Mouse (Mus musculus) v-Abl transformed pro-B cells (cell line): Measurements from ENCODE around the gene Abhd12.

ENCODE experiments used
- in situ Hi-C, 2 experiments: fragments of 400-800 bp; cut with MboI; formaldehyde crosslinking; loops; one replicate each; pipeline ENCODE4 v1.15.1; 2025; ENCODE audit not compliant: unreplicated experiment in 2 of 2

Gene Abhd12

GRCm38 (mm10) chr2:150914781-150915515 lies 10.4 kb upstream of the Abhd12 start:
- in situ Hi-C loops, result loop anchor here (10.0 to 25.0 kb wide), 3 partner anchors 340 to 1072 kb away; partner anchors contain the start of genes Cst7 (in 1 of the 2), Fam110a (in 1 of the 2) and Slc52a3 (in 1 of the 2)

GRCm38 (mm10) chr2:150910295-150910881 lies 5.8 kb upstream of the Abhd12 start:
- in situ Hi-C loops, result loop anchor here (10.0 to 25.0 kb wide), 3 partner anchors 336 to 1077 kb away; partner anchors contain the start of genes Cst7 (in 1 of the 2), Fam110a (in 1 of the 2) and Slc52a3 (in 1 of the 2)

GRCm38 (mm10) chr2:150909429-150910039 lies 5.0 kb upstream of the Abhd12 start:
- in situ Hi-C loops, result loop anchor here (5.0 to 25.0 kb wide), 7 partner anchors 77 to 1078 kb away; partner anchors contain the start of genes Cst7 (in 1 of the 2), Fam110a (in 1 of the 2) and Slc52a3 (in 1 of the 2)

GRCm38 (mm10) chr2:150908881-150909280 lies 4.3 kb upstream of the Abhd12 start:
- in situ Hi-C loops, result loop anchor here (5.0 to 25.0 kb wide), 5 partner anchors 77 to 1078 kb away; partner anchors contain the start of genes Fam110a (in 1 of the 2) and Slc52a3 (in 1 of the 2)

GRCm38 (mm10) chr2:150904936-150905450 lies 452 bp upstream of the Abhd12 start, which contains the start of gene Gins1:
Gins1 (plus strand) TSS chr2:150905400.
- in situ Hi-C loops, result loop anchor here (5.0 to 25.0 kb wide), 5 partner anchors 73 to 1082 kb away; partner anchors contain the start of genes Fam110a (in 1 of the 2) and Slc52a3 (in 1 of the 2)

GRCm38 (mm10) chr2:150902347-150902746 lies 2.2 kb downstream of the Abhd12 start:
- in situ Hi-C loops, result loop anchor here (10.0 to 25.0 kb wide), 2 partner anchors 228 to 1085 kb away; partner anchors contain the start of genes Fam110a (in 1 of the 2) and Slc52a3 (in 1 of the 2)

- in situ Hi-C loops, result loop anchor here (10.0 to 25.0 kb wide), 2 partner anchors 226 to 1087 kb away; partner anchors contain the start of genes Fam110a (in 1 of the 2) and Slc52a3 (in 1 of the 2)
Observed at GRCm38 (mm10) chr2:150900341-150900740, 4.2 kb downstream of the Abhd12 start.

GRCm38 (mm10) chr2:150895691-150896252 lies 8.8 kb downstream of the Abhd12 start:
- in situ Hi-C loops, result no loop called here

- in situ Hi-C loops, result no loop called here
Observed at GRCm38 (mm10) chr2:150894617-150895267, 9.8 kb downstream of the Abhd12 start.

GRCm38 (mm10) chr2:150887370-150887769 lies 17.2 kb downstream of the Abhd12 start:
- in situ Hi-C loops, result no loop called here

GRCm38 (mm10) chr2:150886315-150886714 lies 18.2 kb downstream of the Abhd12 start:
- in situ Hi-C loops, result no loop called here

- in situ Hi-C loops, result no loop called here
Observed at GRCm38 (mm10) chr2:150885814-150886213, 18.7 kb downstream of the Abhd12 start.

- in situ Hi-C loops, result no loop called here
Observed at GRCm38 (mm10) chr2:150884779-150885110, 19.8 kb downstream of the Abhd12 start.

- in situ Hi-C loops, result no loop called here
Observed at GRCm38 (mm10) chr2:150884075-150884778, 20.3 kb downstream of the Abhd12 start.

GRCm38 (mm10) chr2:150877561-150877960 lies 27.0 kb downstream of the Abhd12 start:
- in situ Hi-C loops, result no loop called here

- in situ Hi-C loops, result no loop called here
Observed at GRCm38 (mm10) chr2:150875226-150875625, 29.3 kb downstream of the Abhd12 start.

- in situ Hi-C loops, result loop anchor here in 1 of 2 experiments (25.0 kb wide), 1 partner anchor 1363 kb away; the partner anchor contains the start of gene Csnk2a1
Observed at GRCm38 (mm10) chr2:150874508-150874907, 30.0 kb downstream of the Abhd12 start.

- in situ Hi-C loops, result loop anchor here in 1 of 2 experiments (25.0 kb wide), 1 partner anchor 1368 kb away; the partner anchor contains the start of gene Csnk2a1
Observed at GRCm38 (mm10) chr2:150869446-150869845, 35.1 kb downstream of the Abhd12 start.

- in situ Hi-C loops, result loop anchor here in 1 of 2 experiments (25.0 kb wide), 1 partner anchor 1370 kb away; the partner anchor contains the start of gene Csnk2a1
Observed at GRCm38 (mm10) chr2:150867021-150867420, 37.5 kb downstream of the Abhd12 start.
